20 mouse cellular contexts compared by ENCODE assay signal in genomic region chr9:106901596-106901995, GRCm38 (mm10).
"Had no signal": no experiment of that assay in that cellular context is flagged by ENCODE, and none has a peak within 500 bp of the region (broad histone marks: within the 10 kb centered on the region; RNA-seq: fewer than 3 reads in every experiment).

No protein-coding gene starts in this region.

- H3K4me2 ChIP-seq: lung, embryonic 14.5 days; midbrain, embryonic 12.5 days; neural tube, embryonic 13.5 days; neural tube, embryonic 15.5 days; stomach, embryonic 15.5 days had no signal

- H3K36me3 ChIP-seq: stomach, embryonic 15.5 days had no signal

- H3K27me3 ChIP-seq: midbrain, embryonic 12.5 days; neural tube, embryonic 13.5 days; neural tube, embryonic 15.5 days; stomach, embryonic 15.5 days had no signal

- H3K27ac ChIP-seq: midbrain, embryonic 10.5 days; midbrain, embryonic 12.5 days; neural tube, embryonic 13.5 days; neural tube, embryonic 15.5 days; stomach, embryonic 15.5 days; stomach, postnatal 0 days had no signal

- H3K4me3 ChIP-seq: midbrain, embryonic 10.5 days; midbrain, embryonic 12.5 days; myocyte; neural tube, embryonic 13.5 days; neural tube, embryonic 15.5 days; stomach, embryonic 15.5 days had no signal

- H3K9me3 ChIP-seq: midbrain, embryonic 10.5 days; midbrain, embryonic 12.5 days; neural tube, embryonic 13.5 days; neural tube, embryonic 15.5 days; stomach, embryonic 15.5 days had no signal

- H3K9ac ChIP-seq: lung, embryonic 14.5 days; midbrain, embryonic 12.5 days; neural tube, embryonic 13.5 days; neural tube, embryonic 15.5 days; stomach, embryonic 15.5 days had no signal

- DNase-seq: lung, adult 18-20 months; lung, embryonic 14.5 days; lung, postnatal 10 days; lung, postnatal 4 days; midbrain, embryonic 14.5 days; retina, postnatal 1 day; right cerebral cortex, adult 18-20 months; right cerebral cortex, postnatal 25 days; right cerebral cortex, postnatal 4 days; thymus, adult 2 months; thymus, postnatal 25 days; thymus, postnatal 4 days had no signal

- H3K4me1 ChIP-seq: midbrain, embryonic 10.5 days; midbrain, embryonic 12.5 days; neural tube, embryonic 13.5 days; neural tube, embryonic 15.5 days; stomach, embryonic 15.5 days had no signal

- ATAC-seq: midbrain, embryonic 16.5 days had no signal
